Mouse (Mus musculus) c-Kit-positive CD71-positive TER-119-negative erythroid progenitor cells, embryonic 14.5 days (primary cell): ENCODE measurements around the gene Nup133.
"Not testable (repeated sequence)": the region's sequence is repeated elsewhere in the genome, so short reads cannot be mapped to it uniquely, and the experiment has no call there.

Experiments
- DNase-seq: peaks from one replicate; pipeline ENCODE4 v3.0.0-alpha.2; 2013; ENCODE audit warnings: low read depth

Nup133 gene

GRCm38 (mm10) chr8:123948942-123949685 lies at the start of gene Nup133:
Gene Nup133, minus strand, starts transcription at chr8:123949265.
- peak; percentile 99 for DNase-seq

GRCm38 (mm10) chr8:123993997-123994396 lies 44.9 kb upstream of the Nup133 start:
- DNase-seq: no peak

GRCm38 (mm10) chr8:123993597-123993996 lies 44.5 kb upstream of the Nup133 start:
- no peak for DNase-seq

GRCm38 (mm10) chr8:123992587-123992986 lies 43.5 kb upstream of the Nup133 start:
- no peak for DNase-seq

GRCm38 (mm10) chr8:123990277-123991049 lies 41.4 kb upstream of the Nup133 start:
- DNase-seq: no peak

- no peak for DNase-seq
Observed at GRCm38 (mm10) chr8:123989128-123989527, 40.1 kb upstream of the Nup133 start.

GRCm38 (mm10) chr8:123988605-123989038 lies 39.6 kb upstream of the Nup133 start:
- DNase-seq: peak; percentile 90

GRCm38 (mm10) chr8:123982826-123983400 lies 33.8 kb upstream of the Nup133 start, which contains the start of gene Abcb10:
Gene Abcb10, minus strand, starts transcription at chr8:123983122.
- peak; percentile 60 for DNase-seq

- no peak for DNase-seq
Observed at GRCm38 (mm10) chr8:123982291-123982793, 33.3 kb upstream of the Nup133 start.

GRCm38 (mm10) chr8:123981674-123982073 lies 32.6 kb upstream of the Nup133 start:
- DNase-seq: no peak

GRCm38 (mm10) chr8:123980239-123980638 lies 31.2 kb upstream of the Nup133 start:
- no peak for DNase-seq

- peak; percentile 85 for DNase-seq
Observed at GRCm38 (mm10) chr8:123978926-123979325, 29.9 kb upstream of the Nup133 start.

GRCm38 (mm10) chr8:123978166-123978838 lies 29.2 kb upstream of the Nup133 start:
- no peak for DNase-seq

- DNase-seq: no peak
Observed at GRCm38 (mm10) chr8:123977499-123977898, 28.4 kb upstream of the Nup133 start.

- no peak for DNase-seq
Observed at GRCm38 (mm10) chr8:123973495-123973894, 24.4 kb upstream of the Nup133 start.

- DNase-seq: no peak
Observed at GRCm38 (mm10) chr8:123966896-123967295, 17.8 kb upstream of the Nup133 start.

GRCm38 (mm10) chr8:123961371-123961770 lies 12.3 kb upstream of the Nup133 start:
- no peak for DNase-seq

GRCm38 (mm10) chr8:123960556-123960955 lies 11.5 kb upstream of the Nup133 start:
- DNase-seq: not testable (repeated sequence)

- DNase-seq: no peak
Observed at GRCm38 (mm10) chr8:123960056-123960455, 11.0 kb upstream of the Nup133 start.

- DNase-seq: no peak
Observed at GRCm38 (mm10) chr8:123959473-123959872, 10.4 kb upstream of the Nup133 start.

- DNase-seq: no peak
Observed at GRCm38 (mm10) chr8:123958130-123958529, 9.1 kb upstream of the Nup133 start.

GRCm38 (mm10) chr8:123954246-123954645 lies 5.2 kb upstream of the Nup133 start:
- DNase-seq: no peak
